Mouse (Mus musculus) myocyte (in vitro differentiated cells): ENCODE measurements around the gene Idh2. TPM values are rescaled to one million over a fixed set of nuclear protein-coding genes. Genes with fewer than 3 reads are reported as not detected.

Source experiments
- H3K27me3 ChIP-seq: one replicate; pipeline ENCODE4 v1.6.1; 2011; ENCODE audit not compliant: control insufficient read depth, insufficient read depth, insufficient read length
- H3K36me3 ChIP-seq: one replicate; pipeline ENCODE4 v1.6.1; 2011; ENCODE audit not compliant: control insufficient read depth, insufficient read depth
- H3K4me2 ChIP-seq: one replicate; pipeline ENCODE4 v1.6.1; 2011; ENCODE audit warnings: low read depth, control low read depth
- H3K4me3 ChIP-seq: one replicate; pipeline ENCODE4 v1.5.1; 2011; ENCODE audit warnings: mild to moderate bottlenecking, control low read depth, moderate library complexity
- H3K79me2 ChIP-seq: one replicate; pipeline ENCODE4 v1.6.1; 2011; ENCODE audit not compliant: control insufficient read depth, insufficient read depth
- H3ac ChIP-seq: one replicate; pipeline ENCODE4 v1.6.1; 2011; ENCODE audit not compliant: control insufficient read depth, insufficient read length
- CEBPB ChIP-seq: IDR thresholded peaks from 2 replicates; pipeline ENCODE4 v1.6.1; 2011; ENCODE audit warnings: mild to moderate bottlenecking, moderate library complexity; ENCODE audit not compliant: poor library complexity, insufficient read depth, severe bottlenecking
- E2F4 ChIP-seq: IDR thresholded peaks from one replicate; pipeline ENCODE4 v1.6.1; 2011; ENCODE audit warnings: mild to moderate bottlenecking, control low read depth, moderate library complexity; ENCODE audit not compliant: insufficient read depth
- MAX ChIP-seq: IDR thresholded peaks from one replicate; pipeline ENCODE4 v1.6.1; 2011; ENCODE audit warnings: low read depth, mild to moderate bottlenecking, control low read depth
- MYOD1 ChIP-seq, 3 experiments: IDR thresholded peaks; one replicate each; pipeline ENCODE4 v1.6.1; 2011; ENCODE audit warnings: control low read depth in 2 of 3, low read depth in 2 of 3, mild to moderate bottlenecking in 2 of 3, moderate library complexity in 1 of 3; ENCODE audit not compliant: insufficient read length in 2 of 3, control insufficient read depth in 1 of 3
- MYOG ChIP-seq, 3 experiments: IDR thresholded peaks; one replicate each; pipeline ENCODE4 v1.6.1; 2011; ENCODE audit warnings: control low read depth in 2 of 3, low read depth in 2 of 3, mild to moderate bottlenecking in 2 of 3; ENCODE audit not compliant: insufficient read length in 2 of 3, control insufficient read depth in 1 of 3, insufficient read depth in 1 of 3
- POLR2A ChIP-seq: IDR thresholded peaks from one replicate; pipeline ENCODE4 v1.6.1; 2011; ENCODE audit warnings: low read depth, mild to moderate bottlenecking, control low read depth, moderate library complexity; ENCODE audit not compliant: insufficient read length
- POLR2AphosphoS2 ChIP-seq: IDR thresholded peaks from one replicate; pipeline ENCODE4 v1.6.1; 2011; ENCODE audit warnings: low read depth, control low read depth; ENCODE audit not compliant: insufficient read length
- REST ChIP-seq: IDR thresholded peaks from one replicate; pipeline ENCODE4 v1.6.1; 2011; ENCODE audit warnings: mild to moderate bottlenecking, control low read depth, moderate library complexity; ENCODE audit not compliant: insufficient read depth, insufficient read length
- SRF ChIP-seq: IDR thresholded peaks from one replicate; pipeline ENCODE4 v1.6.1; 2011; ENCODE audit warnings: low read depth; ENCODE audit not compliant: control insufficient read depth, insufficient read length
- TCF12 ChIP-seq: IDR thresholded peaks from one replicate; pipeline ENCODE4 v1.6.1; 2011; ENCODE audit warnings: mild to moderate bottlenecking, control low read depth; ENCODE audit not compliant: poor library complexity, insufficient read depth, severe bottlenecking
- TCF3 ChIP-seq: IDR thresholded peaks from one replicate; pipeline ENCODE4 v1.6.1; 2011; ENCODE audit warnings: low read depth, control low read depth; ENCODE audit not compliant: insufficient read length
- USF1 ChIP-seq: IDR thresholded peaks from one replicate; pipeline ENCODE4 v1.6.1; 2011; ENCODE audit warnings: low read depth, mild to moderate bottlenecking, control low read depth, moderate library complexity
- polyA plus RNA-seq: library from polyadenylated mRNA; unstranded; fragments of >200 nt; fragmentation: generic; extraction: Trizol; gene quantifications from one replicate; pipeline ENCODE4 v1.2.1, GENCODE M21; 2012; ENCODE audit warnings: missing spikeins

Idh2 gene
- polyA plus RNA-seq, 1 experiment: 159 TPM

DNA sequence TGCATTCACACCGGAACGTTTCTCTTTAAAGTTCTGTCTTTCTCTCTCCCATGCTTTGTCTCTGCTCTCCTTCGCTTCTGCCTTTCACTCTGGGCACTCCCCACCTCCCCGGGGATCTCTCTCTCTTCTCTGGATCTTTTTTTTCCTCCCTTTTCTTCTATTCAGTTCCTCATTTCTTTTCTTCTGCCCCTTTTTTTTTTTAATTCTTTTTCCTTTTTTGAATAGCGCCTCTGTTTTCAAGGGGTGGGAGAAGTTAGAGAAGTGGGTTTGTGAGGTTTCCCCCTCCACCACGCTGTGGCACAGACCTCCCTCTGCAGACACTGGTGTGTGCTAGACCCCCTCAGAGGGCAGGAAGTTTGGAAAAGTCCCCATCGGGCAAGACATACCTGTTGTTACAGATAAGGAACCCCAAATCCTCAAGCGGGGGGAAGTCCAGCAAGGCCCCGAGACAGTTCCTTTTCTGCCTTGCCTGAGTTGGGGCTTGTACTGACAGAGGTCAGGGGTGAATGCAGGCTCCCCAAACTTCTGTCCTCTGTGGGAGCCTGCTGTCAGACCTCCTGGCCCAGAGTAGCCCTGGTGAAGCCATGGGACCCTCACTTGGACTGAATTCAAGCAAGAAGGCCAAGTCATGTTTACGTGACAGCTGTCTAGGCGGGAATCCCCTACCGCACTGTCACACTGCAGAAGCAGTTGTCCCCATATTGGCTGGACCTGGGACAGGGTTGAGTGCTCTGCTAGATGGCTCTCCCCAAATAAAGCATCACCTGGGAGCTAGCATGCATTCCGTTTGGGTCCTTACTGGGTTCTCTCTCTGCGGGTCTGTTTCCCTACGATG, 51.1 kb downstream of the Idh2 start:
- Histone ChIP-seq H3K27me3 (no peaks in the 10 kb centered on the region), H3K36me3 (no peaks in the 10 kb centered on the region), H3K79me2 (peaks cover 3% of the 10 kb centered on the region), H3ac (no peak overlapping the region), H3K4me2 (no peak overlapping the region), H3K4me3 (no peak overlapping the region)
- TF ChIP-seq MAX (no peak), MYOG (IDR thresholded peaks at IDR 0.05; ENCODE audit: control insufficient read depth in 1 of 3, insufficient read depth in 1 of 3, insufficient read length in 2 of 3, low read depth in 2 of 3) (peak in 1 of 3 experiments; percentile 11), TCF3 (no peak), POLR2A (no peak), SRF (no peak)

DNA sequence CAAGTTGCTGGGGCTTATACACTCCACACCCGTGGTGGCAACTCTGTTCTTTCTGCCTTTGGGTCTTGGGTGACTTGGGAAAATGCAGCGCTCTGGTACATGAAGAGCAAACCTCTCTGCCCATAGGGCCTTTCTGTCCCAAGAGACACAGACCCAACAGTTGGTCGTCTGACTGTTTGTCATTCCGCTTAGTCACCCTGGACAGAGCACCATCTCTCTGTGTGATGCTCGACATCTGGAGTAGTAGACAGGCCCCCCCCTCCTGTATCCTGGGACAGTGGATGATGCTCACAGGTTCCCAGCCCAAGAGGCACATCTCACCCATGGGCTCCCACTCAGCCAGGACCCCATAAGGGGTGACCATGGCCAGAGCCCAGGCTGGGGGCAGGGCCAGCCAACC, 51.9 kb downstream of the Idh2 start:
- no peak for TF ChIP-seq MYOG (IDR thresholded peaks at IDR 0.05; ENCODE audit: control insufficient read depth in 1 of 3, insufficient read depth in 1 of 3, insufficient read length in 2 of 3, low read depth in 2 of 3)
- no peak for TF ChIP-seq POLR2AphosphoS2
- TF ChIP-seq POLR2A: no peak
- no peak for TF ChIP-seq MAX
- no peak for TF ChIP-seq USF1
- TF ChIP-seq TCF3: no peak
- TF ChIP-seq SRF: no peak
- TF ChIP-seq MYOD1 (IDR thresholded peaks at IDR 0.05; ENCODE audit: control insufficient read depth in 1 of 3, insufficient read length in 2 of 3, low read depth in 2 of 3): no peak
- Histone ChIP-seq H3K36me3 (no peaks in the 10 kb centered on the region), H3K27me3 (no peaks in the 10 kb centered on the region), H3K4me2 (no peak overlapping the region), H3ac (no peak overlapping the region), H3K79me2 (peaks cover 3% of the 10 kb centered on the region), H3K4me3 (no peak overlapping the region)

DNA sequence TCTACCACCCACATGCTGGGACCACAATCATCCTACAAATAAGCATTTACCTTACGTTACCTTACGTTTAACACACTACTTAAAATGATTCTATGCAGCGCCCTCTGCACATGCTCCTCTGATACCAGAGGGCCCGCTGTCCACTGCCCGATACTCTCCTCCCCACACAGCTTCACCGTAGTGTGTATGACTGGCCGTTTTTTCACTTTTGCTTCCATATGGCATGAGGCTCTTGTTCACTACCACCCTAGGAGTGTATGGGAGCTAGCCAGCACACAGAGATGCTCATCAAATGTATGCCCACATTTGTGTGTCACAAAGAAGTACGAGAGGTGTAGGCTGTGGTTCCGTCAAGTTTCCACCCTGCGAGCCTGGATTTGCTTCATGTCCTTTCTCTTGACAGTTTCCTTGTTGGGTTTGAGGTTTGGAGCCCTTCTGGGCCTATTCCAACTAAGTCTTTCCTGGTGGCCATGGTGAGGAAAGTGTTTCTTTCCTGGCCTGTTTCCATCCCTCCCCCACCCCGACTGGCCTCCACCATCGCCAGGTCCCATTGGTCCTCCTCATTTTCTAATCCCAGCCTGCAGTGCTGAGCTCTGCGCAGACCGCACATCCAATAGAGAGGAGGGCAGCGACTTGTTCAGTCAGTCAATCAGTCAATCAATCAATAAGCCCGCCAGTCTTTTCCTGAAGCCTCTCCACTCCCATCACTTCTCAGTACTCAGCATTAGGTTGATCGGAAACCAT, 52.9 kb downstream of the Idh2 start:
- Histone ChIP-seq H3K4me3 (no peak overlapping the region), H3K4me2 (no peak overlapping the region), H3K27me3 (no peaks in the 10 kb centered on the region), H3ac (no peak overlapping the region), H3K36me3 (no peaks in the 10 kb centered on the region), H3K79me2 (peaks cover 3% of the 10 kb centered on the region)
- TF ChIP-seq CEBPB (no peak), REST (no peak), MYOD1 (IDR thresholded peaks at IDR 0.05; ENCODE audit: control insufficient read depth in 1 of 3, insufficient read length in 2 of 3, low read depth in 2 of 3) (no peak), E2F4 (no peak), POLR2A (no peak), TCF3 (no peak), USF1 (no peak), MAX (no peak), SRF (no peak), TCF12 (no peak)

DNA sequence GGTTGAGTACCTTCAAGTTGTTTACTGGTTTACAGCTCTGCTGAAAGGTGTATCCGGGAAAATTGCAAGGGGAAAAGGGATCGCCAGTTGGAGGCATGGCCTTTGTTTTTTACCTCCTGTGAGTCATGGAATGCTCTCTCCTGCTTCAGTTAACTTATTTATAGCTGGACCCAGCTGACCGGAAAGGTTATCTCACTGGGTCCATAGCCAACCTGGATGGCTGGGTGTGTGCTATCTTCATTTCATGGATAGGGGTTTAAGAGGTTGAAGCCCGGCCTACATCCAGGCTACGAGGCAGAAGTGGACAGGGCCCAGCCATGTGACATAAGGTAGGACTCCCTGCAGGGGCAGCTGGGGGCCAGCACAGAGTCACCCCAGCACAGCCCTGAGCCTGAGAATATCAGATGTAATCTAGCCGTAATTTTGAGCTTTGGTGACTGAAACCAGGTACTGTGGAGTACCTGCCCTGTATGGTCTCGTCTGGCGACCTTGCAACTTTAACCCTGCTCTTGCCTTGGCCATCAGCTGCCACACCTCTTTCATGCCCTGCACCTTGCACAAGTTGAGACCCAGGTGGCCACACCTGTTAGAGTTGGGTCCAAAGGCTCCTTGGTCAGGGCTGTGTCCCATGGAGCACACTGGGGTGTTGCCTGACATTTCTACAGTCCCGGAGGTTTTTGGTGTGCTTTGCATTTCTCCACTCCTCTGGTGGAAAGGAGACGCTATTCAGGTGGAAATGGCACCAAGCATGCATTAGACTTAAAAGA, 55.0 kb downstream of the Idh2 start:
- no peak overlapping the region for H3ac ChIP-seq
- no peak overlapping the region for H3K4me2 ChIP-seq
- peaks cover 3% of the 10 kb centered on the region for H3K79me2 ChIP-seq
- TF ChIP-seq REST (no peak), SRF (no peak), TCF12 (no peak), TCF3 (no peak), CEBPB (no peak), POLR2A (no peak), MAX (no peak), MYOG (IDR thresholded peaks at IDR 0.05; ENCODE audit: control insufficient read depth in 1 of 3, insufficient read depth in 1 of 3, insufficient read length in 2 of 3, low read depth in 2 of 3) (no peak), POLR2AphosphoS2 (no peak), MYOD1 (IDR thresholded peaks at IDR 0.05; ENCODE audit: control insufficient read depth in 1 of 3, insufficient read length in 2 of 3, low read depth in 2 of 3) (no peak), E2F4 (no peak), USF1 (no peak)
- H3K27me3 ChIP-seq: no peaks in the 10 kb centered on the region
- H3K4me3 ChIP-seq: no peak overlapping the region
- no peaks in the 10 kb centered on the region for H3K36me3 ChIP-seq
